Mouse (Mus musculus) gastrocnemius, postnatal 36 days (tissue): ENCODE data around the gene Lingo2. TPM values are rescaled to one million over a fixed set of nuclear protein-coding genes. Genes with fewer than 3 reads are reported as not detected.
"Not testable (repeated sequence)": the region's sequence is repeated elsewhere in the genome, so short reads cannot be mapped to it uniquely, and the experiment has no call there.

Experiments used
- DNase-seq, 2 experiments: peaks; one replicate each; pipeline ENCODE4 v3.0.0; 2022
- intact Hi-C: fragments of 180-260 bp; cut with DNase I; formaldehyde crosslinking; loops from one replicate; pipeline ENCODE4 v1.15.1; 2025
- total RNA-seq, 2 experiments: library from RNA; stranded (reverse); gene quantifications; 2 replicates each; pipeline ENCODE4 v1.2.3; 2021

The Lingo2 gene
- total RNA-seq, 2 experiments from 2014 or later: not detected

DNA sequence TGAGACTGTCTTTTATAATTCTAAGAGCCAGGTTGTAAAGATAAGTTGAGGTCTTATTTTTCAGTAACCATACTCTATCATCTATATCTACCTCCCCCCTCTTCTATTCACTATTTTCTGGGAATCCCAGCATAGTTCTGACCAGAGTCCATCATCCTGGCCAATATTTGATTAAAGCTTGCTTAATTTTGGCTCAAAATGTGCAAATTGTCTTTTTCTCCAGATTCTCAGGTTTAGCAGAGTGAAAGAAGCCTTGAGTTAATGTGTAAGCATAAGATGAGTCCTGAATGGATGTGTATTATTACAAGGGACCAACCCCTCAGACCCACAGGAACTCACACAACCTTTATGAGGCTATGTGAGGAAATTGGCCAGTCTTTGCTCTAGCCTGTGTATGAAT is 820.2 kb downstream of the Lingo2 start:
- intact Hi-C loops: no loop called here
- no peak for DNase-seq

DNA sequence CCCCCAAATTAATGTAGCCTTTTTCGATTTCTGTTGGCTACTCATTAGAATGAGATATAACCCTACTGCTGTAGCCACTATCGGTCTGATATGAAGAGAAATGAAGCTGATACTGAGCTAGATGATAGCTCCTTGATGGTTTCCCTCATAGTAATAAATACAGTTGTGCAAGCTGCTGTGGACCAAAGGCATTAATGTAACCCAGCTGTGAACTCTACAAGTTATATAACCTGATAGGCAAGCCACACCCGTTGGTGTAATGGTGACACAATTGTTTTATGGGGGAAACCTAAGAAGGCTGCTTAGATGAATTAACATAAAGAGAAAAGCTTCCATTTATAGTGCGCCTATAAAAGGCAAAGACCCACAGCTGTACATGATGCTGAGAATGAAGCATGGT is 856.1 kb downstream of the Lingo2 start:
- DNase-seq: no peak
- intact Hi-C loops: no loop called here

- intact Hi-C loops: no loop called here
- DNase-seq: no peak
Observed at GRCm38 (mm10) chr4:36081095-36081852, 870.3 kb downstream of the Lingo2 start.

DNA sequence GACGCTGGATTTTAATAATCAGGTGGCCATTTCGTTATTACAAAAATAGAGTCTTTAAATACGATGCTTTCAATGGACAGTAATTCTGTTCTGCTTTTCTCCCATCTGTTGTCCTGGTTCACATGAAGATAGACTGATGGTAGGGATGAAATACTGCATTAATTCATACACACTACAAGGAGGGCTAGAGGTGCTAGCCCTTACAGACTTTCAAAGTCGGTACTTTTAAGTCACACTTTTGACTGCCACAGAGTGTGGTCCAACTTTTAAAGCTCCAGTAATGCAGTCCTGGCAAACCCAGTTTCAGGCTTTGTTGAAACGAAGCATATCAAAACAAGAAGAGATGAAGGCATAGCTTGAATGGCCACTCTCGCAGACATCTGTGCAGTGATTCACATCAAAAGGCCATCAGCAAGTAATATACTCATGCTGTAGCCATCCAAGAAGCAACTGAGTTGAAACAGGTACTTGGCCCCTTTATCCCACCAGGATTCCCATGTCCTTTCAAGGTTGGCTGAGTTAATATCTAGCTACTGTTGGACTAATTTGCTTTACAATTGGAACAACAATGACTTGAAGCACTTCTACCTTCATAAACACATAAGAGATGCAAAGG is 872.5 kb downstream of the Lingo2 start:
- intact Hi-C loops: no loop called here
- no peak for DNase-seq

GRCm38 (mm10) chr4:36064701-36065100 is 886.8 kb downstream of the Lingo2 start:
- intact Hi-C loops, DNase-seq: not testable (repeated sequence)

GRCm38 (mm10) chr4:36052791-36053376 is 898.7 kb downstream of the Lingo2 start:
- intact Hi-C loops: no loop called here
- no peak for DNase-seq

GRCm38 (mm10) chr4:36040361-36040760 is 911.2 kb downstream of the Lingo2 start:
- DNase-seq: no peak
- intact Hi-C loops: no loop called here

- intact Hi-C loops: no loop called here
- no peak for DNase-seq
Observed at GRCm38 (mm10) chr4:36038742-36039141, 912.8 kb downstream of the Lingo2 start.

- intact Hi-C loops: no loop called here
- no peak for DNase-seq
Observed at GRCm38 (mm10) chr4:36032039-36032438, 919.5 kb downstream of the Lingo2 start.

DNA sequence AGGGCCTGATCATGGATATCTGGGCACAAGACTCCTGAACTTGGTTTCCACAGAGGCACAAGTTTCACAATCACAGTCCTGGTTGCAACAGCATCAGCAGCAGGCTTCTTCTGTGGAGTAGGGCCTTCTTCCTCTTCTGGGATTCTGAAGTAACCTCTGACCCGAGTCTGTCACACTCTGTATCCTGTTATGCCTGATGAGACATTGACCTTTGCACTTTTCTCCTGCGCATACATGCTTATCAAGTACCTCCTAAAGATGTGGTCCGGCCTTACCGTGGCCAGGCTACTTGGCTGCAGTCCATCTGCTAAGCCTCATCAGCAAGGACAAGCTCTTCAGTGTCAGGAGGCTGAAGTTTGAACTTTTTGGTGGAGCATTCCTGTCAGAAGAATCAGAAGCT is 937.4 kb downstream of the Lingo2 start:
- intact Hi-C loops: no loop called here
- DNase-seq: no peak

DNA sequence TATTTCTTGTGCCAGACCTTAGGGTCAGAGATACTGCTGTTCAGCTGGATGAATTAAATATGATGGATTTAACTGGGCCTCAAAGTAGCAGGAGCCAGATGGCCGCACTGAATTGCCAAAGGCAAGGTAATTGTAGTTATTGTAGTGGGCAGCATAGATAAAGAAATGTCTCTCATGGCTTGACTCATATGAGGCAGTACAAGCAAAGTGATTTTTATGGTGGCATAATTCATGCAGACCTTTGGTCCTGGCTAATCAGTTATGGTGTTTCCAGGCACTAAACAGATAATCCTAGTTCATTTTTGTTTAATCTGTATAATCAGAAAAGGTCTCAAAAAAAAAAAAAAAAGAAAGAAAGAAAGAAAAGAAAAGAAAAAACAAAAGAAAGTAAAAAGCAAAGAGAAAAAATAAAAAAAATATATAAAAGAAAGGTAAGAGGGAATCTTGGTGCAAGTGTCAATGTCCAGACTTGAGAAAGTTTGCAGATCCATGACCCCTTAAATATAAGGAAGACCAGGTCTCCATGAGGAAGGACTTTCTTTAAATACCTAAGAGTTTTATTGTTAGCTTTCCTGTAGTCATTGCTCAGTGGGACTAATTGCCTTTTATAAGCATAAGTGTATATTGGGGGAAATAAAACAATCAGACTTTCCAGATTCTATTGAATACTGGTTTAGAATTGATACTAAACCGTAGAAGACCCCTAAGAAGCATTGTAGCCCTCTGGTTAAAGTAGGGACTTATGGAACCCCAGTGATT is 959.4 kb downstream of the Lingo2 start:
- intact Hi-C loops: no loop called here
- DNase-seq: no peak

DNA sequence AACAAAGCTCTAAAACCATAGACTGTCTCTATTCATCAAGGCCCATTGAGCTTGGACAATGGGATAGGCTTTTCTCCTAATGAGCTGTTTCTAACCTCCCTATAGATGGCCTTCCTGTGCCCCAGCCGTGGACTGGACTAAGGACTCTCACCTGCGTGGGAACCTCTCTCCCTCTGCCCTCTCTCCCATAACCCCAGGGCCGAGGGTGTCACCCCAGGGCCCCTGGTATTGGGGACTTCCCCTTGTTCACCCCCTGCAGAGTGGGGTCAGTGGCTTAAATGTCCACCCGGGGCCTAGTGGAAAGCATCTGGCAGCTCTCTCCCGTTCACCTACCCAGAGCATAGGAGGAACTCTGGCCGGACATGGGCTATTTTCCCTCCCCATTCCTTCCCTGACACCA is 965.5 kb downstream of the Lingo2 start:
- intact Hi-C loops: no loop called here
- DNase-seq: no peak

- DNase-seq: no peak
- intact Hi-C loops: no loop called here
Observed at GRCm38 (mm10) chr4:35963532-35963931, 988.0 kb downstream of the Lingo2 start.

DNA sequence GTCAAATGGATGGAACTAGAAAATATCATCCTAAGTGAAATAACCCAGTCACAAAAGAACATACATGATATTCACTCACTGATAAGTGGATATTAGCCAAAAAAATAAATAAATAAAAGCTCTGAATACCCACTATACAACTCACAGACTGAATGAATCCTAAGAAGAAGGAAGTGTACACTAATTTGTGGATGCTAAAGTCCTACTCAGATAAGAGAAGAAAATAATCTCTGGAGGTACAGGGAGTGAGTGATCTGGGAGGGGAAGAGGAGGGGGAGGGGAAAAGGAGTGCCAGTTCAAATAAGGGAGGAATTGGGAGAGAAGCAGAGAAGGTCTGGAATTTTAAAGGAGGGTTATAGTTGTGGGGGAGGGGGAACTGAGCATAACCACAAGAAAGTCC is 999.7 kb downstream of the Lingo2 start:
- intact Hi-C loops: no loop called here
- no peak for DNase-seq

DNA sequence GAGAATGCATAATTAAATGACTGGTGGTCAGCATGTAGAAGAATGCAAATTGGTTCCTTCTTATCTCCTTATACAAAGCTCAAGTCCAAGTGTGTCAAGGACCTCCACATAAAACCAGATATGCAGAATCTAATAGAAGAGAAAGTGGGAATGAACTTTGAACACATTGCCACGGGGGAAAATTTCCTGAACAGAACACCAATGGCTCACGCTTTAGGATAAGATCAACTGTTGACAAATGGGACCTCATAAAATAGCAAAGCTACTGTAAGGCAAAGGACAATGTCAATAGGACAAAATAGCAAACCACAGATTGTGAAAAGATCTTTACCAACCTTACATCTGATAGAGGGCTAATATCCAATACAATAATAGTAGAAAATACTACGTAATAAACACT is 1000.3 kb downstream of the Lingo2 start:
- DNase-seq: no peak

GRCm38 (mm10) chr4:35934056-35934661 is 1017.4 kb downstream of the Lingo2 start:
- intact Hi-C loops: no loop called here
- DNase-seq: no peak

More for the DNA sequence above, 1000.3 kb downstream of the Lingo2 start:
- intact Hi-C loops: no loop called here

- intact Hi-C loops: no loop called here
- no peak for DNase-seq
Observed at GRCm38 (mm10) chr4:35927722-35928121, 1023.8 kb downstream of the Lingo2 start.

DNA sequence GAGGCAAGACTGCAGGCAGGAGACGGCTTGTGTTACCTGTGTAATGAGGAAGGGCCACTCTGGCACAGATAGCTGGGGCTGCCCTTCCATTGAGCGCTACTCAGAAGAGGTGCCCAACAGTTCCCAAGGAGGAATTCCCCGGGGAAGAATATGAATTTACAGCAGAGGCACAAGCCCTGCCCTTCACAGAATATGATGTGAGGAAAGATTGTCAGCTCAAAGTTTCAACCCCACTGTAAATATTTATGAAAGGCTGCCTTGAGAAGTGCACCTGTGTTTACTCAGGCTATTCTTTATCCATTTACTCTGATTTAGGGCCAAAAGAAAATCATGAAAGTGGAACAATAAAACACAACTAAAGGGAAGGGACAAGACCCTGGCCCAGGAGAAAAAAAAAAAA is 1034.1 kb downstream of the Lingo2 start:
- intact Hi-C loops: no loop called here

GRCm38 (mm10) chr4:35897769-35898564 is 1053.6 kb downstream of the Lingo2 start:
- intact Hi-C loops: no loop called here
- DNase-seq: no peak

More for the DNA sequence above, 1034.1 kb downstream of the Lingo2 start:
- no peak for DNase-seq
